Mouse (Mus musculus) thymus, adult 2 months (tissue): ENCODE measurements around the gene Zfp771.

Experiments used
- CTCF ChIP-seq: fragments of 200-500 bp; IDR thresholded peaks from 2 replicates; pipeline ENCODE4 v1.5.1; 2012; ENCODE audit warnings: mild to moderate bottlenecking, control low read depth, low read length, moderate library complexity, borderline replicate concordance; ENCODE audit not compliant: control insufficient read depth, poor library complexity, insufficient read depth; ENCODE audit errors: extremely low read depth
- POLR2A ChIP-seq: fragments of 200-500 bp; IDR thresholded peaks from 2 replicates; pipeline ENCODE4 v1.6.1; 2012; ENCODE audit warnings: mild to moderate bottlenecking, low read length, control low read depth, moderate library complexity; ENCODE audit not compliant: control insufficient read depth, poor library complexity, insufficient read depth; ENCODE audit errors: extremely low read depth

DNA sequence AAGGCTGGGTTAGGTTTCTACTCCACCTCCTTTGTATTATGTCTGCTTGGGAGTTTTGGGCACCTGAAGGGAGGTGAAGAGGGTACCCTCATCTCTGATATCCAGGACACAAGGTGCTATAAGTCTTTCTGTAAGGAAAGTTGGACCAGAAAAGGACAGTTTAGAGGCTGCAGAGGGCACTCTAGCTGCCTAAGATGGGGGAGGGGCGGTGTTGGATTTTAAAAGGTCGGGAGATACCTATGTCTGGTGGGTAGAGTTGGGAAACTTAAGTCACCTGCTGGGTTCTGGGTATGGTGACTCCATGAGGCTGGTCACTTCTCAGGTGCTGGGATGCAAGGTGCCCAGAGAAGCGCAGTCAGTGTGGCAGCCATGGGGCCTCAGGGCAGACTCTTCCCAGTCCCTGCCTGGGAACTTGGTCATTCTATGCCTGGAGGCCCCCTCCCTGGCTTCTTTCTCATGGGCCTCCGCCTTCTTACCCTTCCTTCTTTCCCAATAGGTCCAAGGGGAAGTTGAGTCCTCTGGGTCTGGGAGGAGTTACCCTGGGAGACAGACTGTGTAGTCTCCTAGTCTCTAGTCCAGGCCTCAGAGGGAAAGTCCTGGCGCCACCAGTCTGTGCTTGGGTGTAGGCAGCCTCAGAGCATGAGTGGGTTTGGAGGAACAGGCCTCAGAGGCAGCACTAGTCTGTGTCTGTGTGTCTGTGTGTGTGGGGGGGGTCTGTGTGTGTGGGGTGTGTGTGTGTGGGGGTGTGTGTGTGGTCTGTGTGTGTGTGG lies 52.9 kb downstream of the Zfp771 start:
- no peak for TF ChIP-seq POLR2A
- TF ChIP-seq CTCF: no peak
